Mouse (Mus musculus) embryo, embryonic 11.5 days (tissue): ENCODE data around the gene Ntm.

Experiments
- DNase-seq: peaks from one replicate; pipeline ENCODE4 v3.0.0-alpha.2; 2012; ENCODE audit warnings: low read depth, low spot score

Gene Ntm

DNA sequence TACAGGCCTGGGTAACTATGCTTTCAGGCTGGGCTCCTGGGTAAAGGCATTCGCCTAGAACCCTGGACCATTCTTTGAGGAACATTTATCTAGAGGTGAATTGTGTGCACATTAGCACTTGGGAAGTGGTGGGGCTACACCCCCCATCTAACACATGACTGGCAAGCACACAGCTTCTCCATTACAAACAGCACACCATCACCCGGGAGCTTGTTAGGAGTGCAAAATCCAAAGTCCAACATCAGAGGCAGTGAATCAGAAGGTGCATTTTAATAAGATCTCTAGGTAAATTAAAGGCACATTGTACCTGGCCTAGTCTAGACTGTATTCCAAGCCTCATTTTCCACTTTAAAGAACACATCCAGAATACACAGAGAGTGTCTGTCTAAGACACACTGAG, 781.3 kb downstream of the Ntm start:
- no peak for DNase-seq

DNA sequence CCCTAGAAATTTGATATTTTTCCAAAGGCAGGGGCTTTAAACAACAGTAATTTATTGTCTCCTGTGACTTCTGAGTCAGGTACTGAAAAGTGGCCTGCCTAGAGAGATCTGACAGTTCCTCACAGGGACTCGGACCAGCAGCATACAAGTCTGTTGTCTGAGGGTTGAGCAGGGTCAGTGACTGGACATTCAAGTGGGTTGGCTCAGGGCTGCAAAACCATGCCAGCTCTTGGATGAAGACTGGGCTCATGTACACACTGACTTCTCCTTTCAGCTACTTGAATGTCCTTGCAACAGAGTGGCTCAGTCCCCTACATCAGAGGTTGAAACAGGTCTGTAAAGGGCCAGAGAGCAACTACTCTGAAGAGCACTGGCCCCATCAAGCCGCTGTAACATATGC, 797.2 kb downstream of the Ntm start:
- DNase-seq, result no peak

DNA sequence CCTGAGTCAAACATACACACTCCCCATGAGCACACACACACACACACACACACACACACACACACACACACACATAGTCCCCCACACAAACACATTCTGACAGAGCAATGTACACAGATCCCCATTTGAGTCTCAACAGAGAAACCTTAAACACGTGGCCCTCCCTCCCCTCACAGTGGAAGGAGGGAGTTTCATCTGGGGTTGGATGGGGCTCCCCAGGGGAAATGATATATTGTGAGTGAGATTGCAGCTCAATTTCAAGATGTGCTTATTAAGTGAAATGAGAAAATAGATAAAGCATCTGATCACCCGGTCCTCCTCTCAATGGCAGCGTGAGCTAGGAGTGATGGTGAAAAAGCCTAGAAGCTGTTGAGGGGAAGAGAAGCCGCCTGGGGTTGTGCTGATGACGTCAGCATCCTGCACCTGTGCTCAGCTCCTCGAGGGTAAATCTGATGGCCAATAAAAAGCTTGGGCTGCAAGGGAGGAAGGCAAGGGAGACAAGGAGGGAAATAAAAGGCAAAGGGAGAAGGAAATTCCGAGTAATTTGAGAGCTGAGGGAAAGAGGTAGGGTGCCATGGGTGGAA, 801.8 kb downstream of the Ntm start:
- no peak for DNase-seq

DNA sequence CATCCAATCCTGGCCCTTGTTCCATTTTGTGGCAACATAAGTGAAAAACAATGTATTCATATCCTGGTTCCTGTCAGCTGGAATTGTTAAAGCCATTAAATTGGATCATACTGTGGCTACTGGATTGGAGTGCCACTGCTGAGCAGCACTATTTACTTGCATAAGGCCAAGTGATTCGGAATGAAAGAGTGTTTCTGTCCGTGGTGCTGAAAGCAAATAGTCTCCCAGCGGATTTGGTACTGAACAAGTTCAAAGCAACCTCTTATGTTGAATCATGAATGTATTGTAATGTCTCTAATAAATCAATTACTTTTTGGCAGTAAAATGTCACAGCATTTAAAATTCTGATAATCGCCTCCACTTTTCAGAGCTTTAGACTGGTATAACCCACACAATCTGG, 817.0 kb downstream of the Ntm start:
- DNase-seq, result peak; percentile 71

DNA sequence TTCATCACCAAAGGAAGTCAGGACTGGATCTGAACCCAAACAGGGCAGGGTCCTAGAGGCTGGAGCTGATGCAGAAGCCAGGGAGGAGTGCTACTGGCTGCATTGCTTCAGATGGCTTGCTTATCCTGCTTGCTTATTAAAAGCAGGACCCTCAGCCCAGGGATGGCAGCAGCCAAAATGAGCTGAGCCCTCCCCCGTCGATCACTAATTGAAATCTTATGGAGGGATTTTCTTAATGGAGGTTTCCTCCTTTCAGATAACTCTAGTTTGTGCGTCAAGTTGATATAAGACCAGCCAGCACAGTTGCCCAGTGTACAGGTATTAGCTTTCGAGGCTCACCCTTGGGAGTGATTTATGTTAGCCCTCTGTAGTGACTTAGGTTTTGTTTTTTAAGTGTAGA, 826.9 kb downstream of the Ntm start:
- DNase-seq, result no peak

DNA sequence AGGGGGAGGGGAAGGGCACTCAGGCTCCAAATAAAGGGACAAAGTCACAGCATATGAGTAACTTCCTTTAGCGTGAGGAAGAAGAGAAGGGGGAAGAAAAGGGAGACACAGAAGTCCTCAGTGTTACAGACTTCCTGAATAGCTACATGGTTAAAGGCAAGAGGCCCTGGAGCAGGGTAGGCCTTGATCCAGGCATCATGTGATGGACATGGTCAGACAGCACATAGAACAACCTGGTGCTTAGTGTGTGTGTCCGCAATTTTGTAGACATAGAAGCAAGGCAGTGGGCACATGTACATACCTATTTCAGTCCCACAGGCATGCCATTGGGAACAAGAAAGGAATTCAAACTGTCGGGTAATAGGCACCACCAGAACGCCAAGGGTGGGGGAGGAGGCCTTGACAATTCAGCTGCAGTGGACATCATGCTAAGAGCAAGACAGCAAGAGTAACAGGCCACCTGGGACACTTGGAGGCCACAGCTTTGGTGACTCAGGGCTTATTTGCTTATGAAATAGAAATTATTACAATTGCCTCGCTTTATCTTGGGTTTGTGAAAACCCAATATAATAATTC, 832.1 kb downstream of the Ntm start:
- DNase-seq, result no peak

DNA sequence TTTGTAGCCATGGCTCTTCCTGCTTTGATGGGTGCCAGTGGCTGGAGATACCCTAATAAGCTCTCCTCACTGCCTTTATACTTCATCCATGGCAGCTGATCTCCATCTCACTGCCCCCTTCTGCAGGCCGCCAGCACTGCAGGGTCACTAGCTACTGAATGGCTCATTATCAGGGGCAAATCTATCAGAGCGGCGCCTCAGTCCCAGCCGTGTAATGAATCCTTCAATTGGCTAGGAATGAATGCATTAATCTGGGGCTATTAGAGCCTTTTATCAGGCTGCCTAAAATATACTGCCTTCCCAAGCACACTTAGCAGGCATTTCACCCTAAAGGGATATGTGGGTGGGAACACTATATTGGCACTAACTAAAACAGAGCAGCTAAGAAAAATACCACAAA, 832.6 kb downstream of the Ntm start:
- DNase-seq, result no peak

DNA sequence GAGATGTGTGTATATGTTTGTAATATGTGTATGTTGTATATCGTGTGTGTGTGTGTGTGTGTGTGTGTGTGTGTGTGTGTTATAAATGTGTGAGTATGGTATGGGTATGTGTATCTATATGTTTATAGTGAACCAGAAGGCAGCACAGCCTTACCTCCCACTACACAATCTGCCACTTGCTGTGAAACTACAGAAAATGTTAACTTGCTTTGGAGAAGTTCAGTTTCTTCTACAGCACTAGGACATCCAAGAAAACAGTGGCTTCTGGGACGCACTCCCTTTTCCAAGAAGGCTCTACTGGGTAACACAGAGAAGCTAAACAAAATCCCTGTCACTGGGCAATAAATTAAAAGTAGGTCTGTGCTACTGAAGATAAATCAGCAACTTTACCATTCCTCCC, 834.5 kb downstream of the Ntm start:
- no peak for DNase-seq

DNA sequence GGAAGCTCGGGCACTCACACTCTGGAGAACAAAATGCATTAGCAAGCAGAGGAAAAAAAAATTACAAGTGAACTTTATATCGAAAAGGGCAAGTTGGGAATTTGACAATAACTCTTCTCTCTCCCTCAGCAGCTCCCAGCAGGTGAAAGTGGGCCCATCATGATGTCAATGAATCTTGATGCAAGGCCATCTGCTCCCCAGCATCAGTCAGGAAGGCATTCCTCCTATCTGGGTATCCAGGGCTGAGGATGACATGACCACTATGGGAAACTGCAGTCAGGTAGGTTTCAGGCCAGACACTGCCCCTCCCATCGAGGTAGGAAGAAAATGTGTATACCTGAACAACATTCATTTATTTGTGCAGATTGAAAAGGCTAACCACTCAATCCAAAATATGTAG, 838.5 kb downstream of the Ntm start:
- DNase-seq, result no peak

DNA sequence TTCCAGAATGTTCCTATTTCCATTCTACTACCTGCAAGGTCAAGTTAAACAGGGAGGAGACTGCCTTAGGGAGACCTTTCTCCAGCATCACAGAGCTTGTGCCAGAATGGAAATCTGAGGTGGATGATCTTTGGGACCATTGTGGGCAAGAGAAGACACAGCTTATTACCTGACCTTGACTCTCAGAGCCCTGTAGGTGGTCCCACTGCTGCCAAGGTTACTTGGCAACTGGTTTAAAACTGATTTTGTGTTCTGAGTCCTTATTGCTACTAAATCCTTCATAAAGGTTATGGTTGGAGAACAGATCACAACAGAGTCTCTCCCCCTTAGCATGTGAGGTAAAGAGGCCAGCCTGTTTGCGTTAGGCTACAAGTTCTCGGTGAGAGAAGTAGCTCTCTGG, 839.1 kb downstream of the Ntm start:
- DNase-seq, result no peak

DNA sequence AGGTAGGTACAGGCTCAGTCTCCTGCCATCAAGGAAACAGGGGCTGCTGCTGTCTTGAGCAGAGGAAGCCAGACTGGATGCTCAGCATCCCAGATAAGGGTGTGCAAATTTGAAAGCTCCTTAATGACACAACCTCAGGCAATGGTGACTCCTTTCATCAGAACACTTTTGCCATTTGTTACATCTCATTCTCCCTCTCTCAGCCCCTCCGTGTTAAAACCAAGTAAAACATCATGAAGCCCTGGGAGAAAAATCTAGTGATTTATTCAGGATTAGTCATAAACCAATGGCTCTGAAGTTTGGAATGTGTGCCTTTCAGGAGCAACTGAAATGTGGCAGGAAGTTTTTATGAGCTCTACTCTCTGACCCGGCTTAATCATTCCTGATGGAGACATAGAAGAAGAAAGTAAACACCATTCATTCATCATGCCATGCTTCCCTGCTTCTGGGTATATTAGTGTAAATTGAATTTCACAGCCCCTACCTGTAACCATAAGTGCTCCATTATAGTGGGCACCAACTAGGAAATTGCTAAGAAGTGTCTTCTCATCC, 845.3 kb downstream of the Ntm start:
- no peak for DNase-seq

DNA sequence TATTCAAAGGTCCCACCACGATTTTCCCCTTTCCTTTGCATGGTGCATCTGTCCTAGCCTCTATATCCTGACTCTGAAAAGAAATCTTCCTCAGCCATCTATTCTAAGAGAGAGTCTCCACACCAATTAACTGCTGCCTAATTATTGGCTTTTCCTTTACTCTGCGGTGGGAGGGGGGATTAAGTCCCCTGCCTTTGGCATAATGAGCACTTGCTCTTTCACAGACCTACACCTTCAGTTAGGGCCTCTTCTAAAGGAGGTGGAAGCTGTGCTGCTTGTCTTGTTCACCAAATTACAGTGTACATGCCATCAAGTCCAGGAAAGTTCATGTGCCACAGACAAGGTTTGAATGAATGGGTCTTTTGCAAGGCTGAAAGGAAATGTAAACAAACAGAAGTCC, 847.6 kb downstream of the Ntm start:
- DNase-seq, result no peak

DNA sequence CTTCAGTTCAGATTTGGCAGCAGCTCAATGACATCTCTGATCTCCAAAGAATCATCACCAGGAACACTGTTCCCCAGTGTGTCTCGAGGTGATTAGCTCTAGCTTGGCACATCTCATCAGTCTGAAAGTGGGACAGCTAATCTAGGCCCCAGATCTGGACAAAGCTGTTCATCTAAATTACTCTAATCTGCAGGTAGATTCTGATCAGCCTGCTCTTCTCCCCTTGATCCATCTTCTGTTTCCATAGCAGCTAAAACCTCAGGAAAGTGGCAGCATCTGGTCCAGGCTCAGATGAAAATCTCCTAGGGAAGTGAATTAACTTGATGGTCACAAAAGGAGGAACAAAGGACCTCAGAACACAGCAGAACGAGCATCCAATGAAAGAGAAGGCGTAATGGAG, 856.2 kb downstream of the Ntm start:
- no peak for DNase-seq

DNA sequence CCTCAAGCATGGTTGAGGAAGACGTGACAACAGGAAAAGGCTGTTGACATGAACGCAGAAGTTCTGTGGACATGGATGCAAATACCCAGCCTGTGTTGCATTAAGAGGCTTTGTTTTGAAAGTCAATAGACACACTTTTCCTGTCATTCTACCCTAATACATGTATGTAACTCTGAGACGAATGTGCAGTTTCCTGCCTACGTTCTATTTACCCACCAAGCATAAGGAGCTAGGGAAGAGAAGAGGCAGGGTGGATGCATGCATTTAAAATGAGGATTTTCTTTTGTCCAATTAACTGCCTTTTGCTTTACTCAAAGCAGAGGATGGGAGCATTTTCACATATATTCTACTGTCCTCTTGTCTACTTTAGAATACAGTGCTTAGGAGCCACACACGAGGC, 858.5 kb downstream of the Ntm start:
- no peak for DNase-seq

DNA sequence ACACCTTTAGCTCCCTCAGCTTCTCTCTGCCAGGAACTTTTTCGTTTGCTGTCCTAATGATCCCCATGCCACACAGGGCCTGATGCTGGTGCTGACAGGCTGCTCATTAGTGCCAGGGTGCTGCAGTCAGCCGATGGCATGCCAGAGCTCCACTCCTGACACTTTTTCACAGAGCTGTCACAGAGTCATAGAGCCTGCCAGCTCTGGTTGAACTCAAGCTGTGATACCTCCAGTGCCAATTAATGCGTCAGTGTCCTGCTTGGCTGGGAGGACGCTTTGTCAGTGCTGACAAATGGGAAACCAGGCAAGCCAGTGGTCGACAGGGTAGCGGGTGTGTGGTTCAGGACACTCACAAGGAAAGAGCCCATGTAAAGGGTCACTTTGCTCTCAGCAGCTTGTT, 858.9 kb downstream of the Ntm start:
- no peak for DNase-seq

DNA sequence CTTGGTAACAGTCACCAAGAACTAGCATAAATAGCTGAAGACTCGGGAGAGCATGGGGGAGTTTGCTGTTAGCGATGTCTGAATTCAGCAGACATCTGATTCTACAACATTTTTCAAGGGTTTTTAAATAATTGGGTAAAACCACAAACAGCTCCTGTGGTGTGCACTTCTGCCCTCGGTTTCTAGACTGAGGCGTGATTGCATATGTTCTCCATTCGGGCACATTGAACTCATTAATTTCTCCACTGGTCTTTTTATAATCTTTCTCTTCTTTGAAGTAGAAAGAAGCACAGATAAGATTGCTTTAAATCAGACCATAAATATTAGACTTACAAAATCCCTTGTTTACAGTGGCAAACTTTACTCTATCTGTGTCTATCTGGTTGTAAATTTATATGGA, 862.3 kb downstream of the Ntm start:
- no peak for DNase-seq

DNA sequence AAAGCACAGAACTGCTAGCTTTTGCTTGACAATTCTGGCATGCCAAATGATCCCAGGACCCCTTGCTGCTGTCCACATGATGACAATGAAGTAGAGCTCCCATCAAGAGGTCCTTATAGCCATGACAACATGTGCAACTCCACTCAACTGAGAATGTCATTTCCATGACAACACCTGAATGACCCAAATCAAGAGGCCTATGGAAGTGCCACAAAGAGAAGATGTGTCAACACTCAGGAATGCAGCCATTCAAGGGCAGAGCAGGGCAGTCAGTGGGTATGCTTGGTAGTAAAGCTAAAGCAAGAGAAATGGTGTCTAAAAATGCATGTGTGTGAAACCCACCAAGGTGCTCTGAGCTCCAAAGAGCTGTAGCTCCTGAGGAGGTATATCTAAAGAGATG, 870.5 kb downstream of the Ntm start:
- no peak for DNase-seq

DNA sequence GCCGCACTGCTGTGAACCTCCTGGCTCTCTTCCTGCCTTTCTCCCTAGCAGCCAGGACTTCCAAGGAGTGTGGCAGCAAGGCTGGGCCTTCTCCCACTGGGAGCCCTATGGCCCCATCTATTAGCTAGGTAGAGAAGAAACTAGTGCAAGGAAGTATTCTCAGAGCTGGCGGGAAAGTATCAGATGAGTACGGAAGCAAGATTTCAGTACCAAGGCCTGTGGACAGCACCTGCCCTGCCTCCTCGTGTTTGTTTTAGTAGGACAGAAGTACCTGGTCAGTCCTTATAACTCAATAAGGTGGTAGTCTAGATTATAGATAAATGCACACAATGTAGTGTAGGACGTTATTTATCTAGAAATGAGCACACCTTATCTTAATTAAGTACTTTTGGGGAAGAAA, 874.3 kb downstream of the Ntm start:
- DNase-seq, result peak; percentile 24

DNA sequence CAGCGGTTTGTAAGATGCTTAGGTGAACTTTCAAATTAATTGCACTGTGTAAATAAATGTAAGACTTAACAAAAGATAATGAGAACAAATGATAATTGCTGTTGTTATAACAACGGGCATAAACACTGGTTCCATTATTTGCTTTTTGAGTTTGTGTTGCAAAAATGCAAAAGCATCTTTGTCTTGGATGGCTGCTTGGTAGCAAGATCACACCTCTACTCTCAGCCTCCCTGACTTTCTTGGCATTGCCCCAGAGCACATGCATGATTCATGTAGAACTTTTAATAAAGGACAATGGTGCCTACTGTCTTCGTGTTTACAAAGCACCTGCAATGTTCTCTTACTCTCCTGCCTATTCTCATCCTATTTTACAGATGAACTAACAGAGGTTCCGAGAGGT, 875.3 kb downstream of the Ntm start:
- no peak for DNase-seq

DNA sequence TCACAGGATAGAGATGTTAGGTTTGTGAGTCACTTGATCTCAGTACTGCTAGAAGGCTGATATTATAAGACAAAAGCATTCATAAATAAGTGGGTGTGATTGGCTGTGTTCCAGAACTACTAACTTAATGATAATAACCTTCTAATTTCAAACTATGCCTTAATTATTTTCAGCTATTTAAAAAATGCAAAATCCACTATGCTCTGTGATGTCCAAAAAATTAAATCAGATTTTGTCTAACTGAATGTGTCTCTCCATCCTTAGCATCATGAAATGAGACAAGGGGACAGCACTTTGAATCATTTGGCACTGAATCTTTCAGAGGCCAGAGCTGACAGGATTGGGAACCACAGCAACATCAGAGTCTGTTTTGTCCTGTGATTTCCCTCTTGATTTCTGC, 875.8 kb downstream of the Ntm start:
- DNase-seq, result no peak

DNA sequence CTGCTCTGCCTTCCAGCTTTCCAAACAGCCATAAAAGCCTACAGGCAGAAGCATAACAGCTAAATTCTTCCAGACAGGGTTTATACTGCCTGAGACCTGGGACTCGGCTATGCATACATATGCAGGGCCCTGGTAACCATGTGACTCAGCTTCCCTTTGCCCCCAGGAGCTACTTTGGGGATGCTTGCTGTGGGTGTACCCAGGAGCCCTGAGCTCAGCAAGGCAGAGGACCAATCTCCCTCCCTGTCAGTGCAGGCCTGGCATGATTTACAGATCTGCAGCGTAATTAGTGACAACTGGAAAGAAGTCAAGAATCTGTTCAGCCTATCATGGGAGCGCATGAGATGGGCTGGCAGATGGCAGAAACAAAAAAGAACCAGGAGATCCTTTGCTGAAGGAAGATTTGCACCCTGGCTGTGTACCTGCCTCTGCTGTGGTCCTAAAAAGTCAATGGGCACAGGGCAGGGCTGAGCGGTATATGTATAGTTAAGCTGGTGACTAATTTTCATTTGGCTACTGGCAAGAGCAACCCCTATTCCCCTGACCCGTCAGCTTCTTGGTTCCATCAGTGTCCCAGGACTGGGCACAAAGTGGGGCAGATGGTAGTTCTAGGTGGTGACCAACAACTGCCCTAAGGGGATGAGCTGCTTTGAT, 886.9 kb downstream of the Ntm start:
- DNase-seq, result no peak

DNA sequence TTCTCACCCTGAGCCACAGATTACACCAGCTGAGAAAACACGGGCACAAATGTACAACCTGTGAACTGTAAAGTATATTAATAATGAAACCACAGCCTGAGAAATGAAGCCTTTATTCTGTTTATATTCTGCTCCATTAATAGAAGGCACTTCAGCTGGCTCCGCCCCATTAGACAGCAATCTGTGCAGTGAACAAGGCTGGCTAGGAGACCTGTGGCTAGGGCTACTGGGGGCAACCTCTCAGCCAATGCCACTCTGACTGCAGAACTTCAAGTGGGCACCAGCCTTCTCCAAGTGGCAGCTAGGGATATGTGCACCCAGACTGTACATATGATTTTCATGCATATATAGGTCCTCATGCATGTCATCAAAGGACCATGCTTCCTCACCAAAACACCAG, 887.7 kb downstream of the Ntm start:
- DNase-seq, result no peak

DNA sequence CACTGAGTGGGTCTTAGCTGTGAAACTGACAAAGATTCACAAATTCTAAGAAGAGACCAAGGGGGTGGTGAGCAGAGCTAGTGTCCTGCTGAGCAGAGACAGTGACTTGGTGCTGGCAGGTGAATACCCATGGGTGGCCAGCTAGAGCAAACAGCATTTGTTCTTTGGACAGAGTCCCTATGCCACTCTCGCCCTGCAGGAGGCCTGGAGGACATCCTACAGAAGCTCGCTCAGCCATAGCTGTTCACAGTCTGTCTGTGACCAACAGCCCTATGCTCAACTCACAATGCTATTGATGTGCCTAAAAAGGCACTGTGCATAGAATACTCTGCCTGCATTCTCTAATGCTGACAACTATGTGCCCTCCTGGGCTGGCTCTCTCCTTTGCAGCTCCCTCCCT, 888.4 kb downstream of the Ntm start:
- DNase-seq, result no peak
